8 mouse cellular contexts compared by ENCODE assay signal in the genomic region with DNA sequence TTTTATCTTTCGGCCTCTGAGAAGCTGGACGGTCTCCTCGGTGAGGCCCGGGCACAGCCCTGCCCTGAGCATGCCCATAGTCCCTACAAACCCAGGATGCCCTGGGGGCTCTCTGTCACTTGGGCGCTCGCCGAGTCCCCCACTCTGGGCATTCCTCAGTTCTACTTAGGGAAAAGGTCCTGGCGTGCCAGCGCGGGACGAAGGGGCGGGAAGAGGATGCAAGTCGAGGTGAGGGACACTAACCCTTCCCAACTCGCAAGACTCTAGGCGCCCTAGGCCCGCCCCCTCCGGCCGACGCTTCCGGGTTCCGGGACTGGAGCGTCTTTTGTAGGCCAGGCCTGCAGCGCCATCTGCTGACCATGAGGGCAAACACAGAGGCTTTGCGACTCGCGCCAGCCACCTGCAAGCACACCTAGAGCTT. TPM values are rescaled to one million over a fixed set of nuclear protein-coding genes. Genes with fewer than 3 reads are reported as not detected.
DNase-seq lines count a peak whose midpoint lies in the region; ATAC-seq and TF ChIP-seq lines count a peak whose summit lies in the region.

A gene (minus strand): TSS at position 273 of the 421 bp plus-strand sequence.

- peak; percentile 94 for ATAC-seq in forebrain, embryonic 13.5 days
- ATAC-seq in liver, postnatal 0 days: peak; percentile 93
- peak; percentile 90 for ATAC-seq in neural tube, embryonic 14.5 days (ENCODE audit: low read depth)

- TF ChIP-seq CTCF in E14TG2a.4 (conservative IDR thresholded peaks at IDR 0.05; ENCODE audit: low read length): peak; percentile 60
- peak; percentile 98 for TF ChIP-seq CTCF in liver, postnatal 0 days (IDR thresholded peaks at IDR 0.05; ENCODE audit: low read depth)

- no peaks in the 10 kb centered on the region for H3K27me3 ChIP-seq in E14TG2a.4 (ENCODE audit: insufficient read depth, low read length)
- H3K27me3 ChIP-seq in forebrain, embryonic 13.5 days: peaks cover 17% of the 10 kb centered on the region
- H3K27me3 ChIP-seq in liver, postnatal 0 days (ENCODE audit: insufficient read depth, low read length): no peaks in the 10 kb centered on the region
- H3K27me3 ChIP-seq in neural tube, embryonic 14.5 days (ENCODE audit: control insufficient read depth, insufficient read depth, low read length): no peaks in the 10 kb centered on the region

- TF ChIP-seq EP300 in liver, postnatal 0 days (IDR thresholded peaks at IDR 0.05; ENCODE audit: low read depth): no peak

- peaks cover 43% of the 10 kb centered on the region for H3K4me1 ChIP-seq in E14TG2a.4 (replicated peaks; ENCODE audit: low read depth, low read length)
- H3K4me1 ChIP-seq in forebrain, embryonic 13.5 days: peaks cover 21% of the 10 kb centered on the region
- peaks cover 16% of the 10 kb centered on the region for H3K4me1 ChIP-seq in liver, postnatal 0 days (ENCODE audit: insufficient read depth)
- H3K4me1 ChIP-seq in neural tube, embryonic 14.5 days (ENCODE audit: control insufficient read depth, insufficient read depth, low read length): peaks cover 10% of the 10 kb centered on the region; the same call in 1 of the 2 replicates

- peak within 1 kb of the TSS; percentile 91 for H3K4me2 ChIP-seq in forebrain, embryonic 13.5 days
- H3K4me2 ChIP-seq in liver, postnatal 0 days (ENCODE audit: low read depth, low read length): peak within 1 kb of the TSS; percentile 90
- H3K4me2 ChIP-seq in neural tube, embryonic 14.5 days (ENCODE audit: low read depth, low read length): peak within 1 kb of the TSS; percentile 87

- H3K9me3 ChIP-seq in E14TG2a.4 (ENCODE audit: low read length): no peaks in the 10 kb centered on the region
- H3K9me3 ChIP-seq in forebrain, embryonic 13.5 days (replicated peaks): no peaks in the 10 kb centered on the region
- no peaks in the 10 kb centered on the region for H3K9me3 ChIP-seq in liver, postnatal 0 days (ENCODE audit: low read length)
- H3K9me3 ChIP-seq in neural tube, embryonic 14.5 days (ENCODE audit: control insufficient read depth, low read length): no peaks in the 10 kb centered on the region

- peak within 1 kb of the TSS; percentile 75 for H3K9ac ChIP-seq in forebrain, embryonic 13.5 days
- peak within 1 kb of the TSS; percentile 79 for H3K9ac ChIP-seq in liver, postnatal 0 days (replicated peaks)
- H3K9ac ChIP-seq in neural tube, embryonic 14.5 days (replicated peaks; ENCODE audit: low read depth, low read length): peak within 1 kb of the TSS; percentile 68

- peak within 1 kb of the TSS; percentile 86 for H3K4me3 ChIP-seq in E14TG2a.4 (replicated peaks; ENCODE audit: low read length)
- peak within 1 kb of the TSS; percentile 57 for H3K4me3 ChIP-seq in forebrain, embryonic 13.5 days
- peak within 1 kb of the TSS; percentile 59 for H3K4me3 ChIP-seq in liver, postnatal 0 days (ENCODE audit: low read depth, low read length)
- H3K4me3 ChIP-seq in neural tube, embryonic 14.5 days (ENCODE audit: low read depth, low read length): peak within 1 kb of the TSS; percentile 54

- intact Hi-C loops in heart, postnatal 10 days (cut with DNase I): loop anchor here (1.0 to 10.0 kb wide), 6 partner anchors 71 to 896 kb away; no protein-coding TSS in a partner anchor

- WGBS in forebrain, embryonic 13.5 days: 0% methylated on average over 26 of the region's 26 CpGs
- WGBS in large intestine, adult 2 months: under 1% methylated on average over 26 of the region's 26 CpGs
- WGBS in liver, postnatal 0 days (ENCODE audit: insufficient replicate concordance): 0% methylated on average over 26 of the region's 26 CpGs
- under 1% methylated on average over 26 of the region's 26 CpGs for WGBS in neural tube, embryonic 14.5 days

- H3K27ac ChIP-seq in forebrain, embryonic 13.5 days: peak within 1 kb of the TSS; percentile 25; the same call in 1 of the 2 replicates
- H3K27ac ChIP-seq in liver, postnatal 0 days (ENCODE audit: low read depth): peak within 1 kb of the TSS; percentile 76
- no peak within 1 kb of the TSS; the same call in 1 of the 2 replicates for H3K27ac ChIP-seq in neural tube, embryonic 14.5 days (ENCODE audit: low read depth, low read length)

- DNase-seq in c-Kit-positive CD71-positive TER-119-positive erythroid progenitor cells, embryonic 14.5 days (ENCODE audit: low spot score): peak; percentile 95
- peak; percentile 94 to 97 for DNase-seq in heart, postnatal 10 days
- peak; percentile 95 for DNase-seq in large intestine, adult 2 months (ENCODE audit: low read depth, low spot score)
- DNase-seq in liver, postnatal 0 days: peak; percentile 98
- peak; percentile 97 for DNase-seq in testis, postnatal 10 days (ENCODE audit: low spot score)

- no peaks in the 10 kb centered on the region for H3K36me3 ChIP-seq in E14TG2a.4 (ENCODE audit: insufficient read depth, low read length)
- no peaks in the 10 kb centered on the region for H3K36me3 ChIP-seq in forebrain, embryonic 13.5 days (ENCODE audit: poor library complexity, severe bottlenecking)
- H3K36me3 ChIP-seq in liver, postnatal 0 days (replicated peaks; ENCODE audit: insufficient read depth, low read length): no peaks in the 10 kb centered on the region
- H3K36me3 ChIP-seq in neural tube, embryonic 14.5 days (ENCODE audit: control insufficient read depth, insufficient read depth, low read length): no peaks in the 10 kb centered on the region

RNA-seq across cellular contexts. Expression of the gene that starts here (rescaled TPM):
- polyA plus RNA-seq in forebrain, embryonic 13.5 days (2015; fragmentation: Nextera tagmentation; extraction: Ambion mirVana): 10.9 and 12.8 TPM in 2 replicates
- 10 to 100 TPM; 10.9 to 11.0 TPM for total RNA-seq in heart, postnatal 10 days (2021)
- polyA plus RNA-seq in large intestine, adult 2 months (2012; rRNA removed): 10.0 and 12.1 TPM in 2 replicates
- polyA plus RNA-seq in liver, postnatal 0 days (2015; fragmentation: Nextera tagmentation; extraction: Ambion mirVana): 3.4 and 4.4 TPM in 2 replicates
- polyA plus RNA-seq in neural tube, embryonic 14.5 days (2014; fragmentation: Nextera tagmentation; extraction: Ambion mirVana): 13.4 and 14.4 TPM in 2 replicates
